Mouse (Mus musculus) layer of hippocampus, postnatal 10 days (tissue): ENCODE data around the gene Il15ra. TPM values are rescaled to one million over a fixed set of nuclear protein-coding genes. Genes with fewer than 3 reads are reported as not detected.

Source experiments
- DNase-seq, 2 experiments: peaks; one replicate each; pipeline ENCODE4 v3.0.0; 2021; ENCODE audit warnings: low spot score in 2 of 2
- total RNA-seq, 2 experiments: library from RNA; stranded (reverse); gene quantifications; 2 replicates each; pipeline ENCODE4 v1.2.3; 2021

Il15ra gene
- total RNA-seq, 2 experiments from 2014 or later = 5.5 to 5.7 TPM

- peak; percentile 100 for DNase-seq
These were observed 72.3 kb downstream of the Il15ra start, which contains the start of the genes Fbh1 and Ankrd16 for GRCm38 (mm10) chr2:11777091-11778068. TSS of gene Fbh1 (minus strand) at chr2:11777582. TSS of gene Ankrd16 (plus strand) at chr2:11777876.

DNA sequence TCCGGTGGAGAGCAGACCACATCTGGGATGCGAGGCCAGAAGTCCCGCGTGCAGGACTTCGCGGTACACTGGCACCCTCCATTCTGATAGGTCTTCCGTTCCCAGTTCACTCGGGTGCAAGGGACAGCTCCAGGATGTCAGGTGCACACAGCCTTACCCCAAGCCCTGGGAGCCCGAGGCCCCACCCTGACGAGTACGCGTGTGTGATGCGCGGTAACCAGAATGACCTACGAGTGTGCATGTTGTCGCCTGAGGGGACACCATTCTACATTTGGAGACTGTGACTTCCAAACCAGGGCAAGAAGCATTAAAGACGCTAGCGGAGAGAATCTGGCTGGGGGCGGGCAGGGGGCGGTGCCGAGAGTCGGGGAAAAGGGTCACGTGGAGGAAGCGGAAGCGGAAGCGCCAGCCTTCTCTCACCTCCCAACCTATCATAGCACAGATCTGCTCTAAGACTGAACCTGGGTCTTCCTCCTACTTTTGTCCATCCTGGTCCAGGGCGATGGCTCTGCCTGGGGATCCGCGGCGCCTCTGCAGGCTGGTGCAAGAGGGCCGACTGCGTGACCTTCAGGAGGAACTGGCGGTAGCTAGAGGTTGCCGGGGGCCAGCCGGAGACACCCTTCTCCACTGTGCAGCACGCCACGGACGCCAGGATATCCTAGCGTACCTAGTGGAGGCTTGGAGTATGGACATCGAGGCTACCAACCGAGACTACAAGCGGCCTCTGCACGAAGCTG is 73.2 kb downstream of the Il15ra start:
- DNase-seq = peak; percentile 74 to 82

Other genes starting within 250 kb of the Il15ra start
- gene Pfkfb3, start 151.2 kb upstream of the Il15ra start, total RNA-seq = 10 to 100 TPM; 41.1 to 45.4 TPM
- 100 to 1,000 TPM; 103 to 106 TPM for gene Rbm17, start 101.1 kb upstream of the Il15ra start, total RNA-seq
- gene Gm17490, start 79.0 kb upstream of the Il15ra start, total RNA-seq = not detected
- not detected for gene Il2ra, start 62.5 kb upstream of the Il15ra start, total RNA-seq
- 10 to 100 TPM; 73.2 to 77.0 TPM for gene Fbh1, start 72.3 kb downstream of the Il15ra start, total RNA-seq
- gene Ankrd16, start 72.6 kb downstream of the Il15ra start, total RNA-seq = 10 to 100 TPM; 65.6 to 75.7 TPM